In genomic region chr2:170006829-170007228, GRCm38 (mm10) we compare ENCODE assay signal across 16 mouse cellular contexts.
DNase-seq lines count a peak whose midpoint lies in the region; ATAC-seq lines count a peak whose summit lies in the region.
"Had no signal": no experiment of that assay in that cellular context is flagged by ENCODE, and none has a peak within 500 bp of the region (broad histone marks: within the 10 kb centered on the region; RNA-seq: fewer than 3 reads in every experiment).

No protein-coding gene starts in this region.

- H3K9me3 ChIP-seq in kidney, embryonic 15.5 days (replicated peaks) = peaks cover 6% of the 10 kb centered on the region; the same call in 1 of the 2 replicates
- H3K9me3 ChIP-seq: heart, embryonic 15.5 days had no signal

- peaks cover 22% of the 10 kb centered on the region for H3K4me1 ChIP-seq in kidney, embryonic 15.5 days
- H3K4me1 ChIP-seq: heart, embryonic 15.5 days had no signal

- H3K4me2 ChIP-seq in kidney, embryonic 15.5 days = no peak overlapping the region
- H3K4me2 ChIP-seq: heart, embryonic 15.5 days; midbrain, embryonic 12.5 days had no signal

- H3K36me3 ChIP-seq in kidney, embryonic 15.5 days = no peaks in the 10 kb centered on the region
- H3K36me3 ChIP-seq: heart, embryonic 15.5 days; midbrain, embryonic 12.5 days had no signal

- no peak for ATAC-seq in kidney, embryonic 15.5 days (replicated peaks; ENCODE audit: low FRiP score)
- no peak for ATAC-seq in granulocyte monocyte progenitor cell, adult 5-6 weeks (replicated peaks; ENCODE audit: poor library complexity, severe bottlenecking)
- ATAC-seq in erythroblast, adult 5-6 weeks (replicated peaks; ENCODE audit: low FRiP score, poor library complexity, severe bottlenecking) = no peak
- ATAC-seq: hindbrain, embryonic 16.5 days; Patski had no signal

- WGBS in kidney, embryonic 15.5 days = 63% methylated on average over 8 of the region's 8 CpGs

- H3K27ac ChIP-seq in kidney, embryonic 15.5 days = 0 out of 2 replicates have a peak overlapping the region, but pooled peaks have one; percentile 10
- H3K27ac ChIP-seq: heart, embryonic 15.5 days; kidney, postnatal 0 days; midbrain, embryonic 12.5 days had no signal

- H3K9ac ChIP-seq in kidney, embryonic 15.5 days = no peak overlapping the region
- H3K9ac ChIP-seq: heart, embryonic 15.5 days; midbrain, embryonic 12.5 days had no signal

- H3K27me3 ChIP-seq in kidney, embryonic 15.5 days = no peaks in the 10 kb centered on the region
- H3K27me3 ChIP-seq: heart, embryonic 15.5 days; Patski had no signal

- DNase-seq in gastrocnemius, adult 18-20 months (ENCODE audit: low spot score) = peak; percentile 61
- DNase-seq in gastrocnemius, postnatal 4 days (ENCODE audit: low spot score in 2 of 2) = no peak
- no peak for DNase-seq in kidney, postnatal 10 days
- peak; percentile 31 for DNase-seq in urinary bladder, postnatal 14 days (ENCODE audit: low spot score)
- DNase-seq in urinary bladder, postnatal 25 days (ENCODE audit: low spot score) = no peak
- DNase-seq: cerebellum, adult 2 months; thymus, postnatal 14 days had no signal

- H3K4me3 ChIP-seq in kidney, embryonic 15.5 days (replicated peaks) = no peak overlapping the region
- H3K4me3 ChIP-seq: erythroblast, embryonic 14.5 days; heart, embryonic 15.5 days; midbrain, embryonic 12.5 days had no signal

Comparison
In these comparisons a context has a peak if more than half of its experiments do, and no peak if none do; other contexts are left out.
1. DNase-seq: peak in gastrocnemius, adult 18-20 months (single experiment) and urinary bladder, postnatal 14 days (single experiment); none in gastrocnemius, postnatal 4 days (0 of 2), kidney, postnatal 10 days (single experiment) and urinary bladder, postnatal 25 days (single experiment).